Mouse (Mus musculus) stomach, embryonic 15.5 days (tissue): ENCODE results near the gene Fmo6. TPM values are rescaled to one million over a fixed set of nuclear protein-coding genes. Genes with fewer than 3 reads are reported as not detected.

ENCODE experiments used
- ATAC-seq: fragments of 200-750 bp; cut with Nextera tagmentation; 2 replicates; pipeline ENCODE4 v1.8.0; 2017; ENCODE audit warnings: low read depth, moderate number of reproducible peaks, moderate TSS enrichment; ENCODE audit not compliant: insufficient read depth, low FRiP score
- H3K27ac ChIP-seq: fragments of 300-500 bp; sonication (generic); 2 replicates; pipeline ENCODE4 v1.5.1; 2015; ENCODE audit warnings: mild to moderate bottlenecking, inconsistent platforms
- H3K27me3 ChIP-seq: fragments of 300-500 bp; sonication (generic); replicated peaks from 2 replicates; pipeline ENCODE4 v1.6.1; 2015; ENCODE audit warnings: inconsistent platforms
- H3K36me3 ChIP-seq: fragments of 300-500 bp; sonication (generic); 2 replicates; pipeline ENCODE4 v1.6.1; 2015; ENCODE audit warnings: inconsistent platforms
- H3K4me1 ChIP-seq: fragments of 300-500 bp; sonication (generic); 2 replicates; pipeline ENCODE4 v1.6.1; 2015; ENCODE audit warnings: inconsistent platforms
- H3K4me2 ChIP-seq: fragments of 300-500 bp; sonication (generic); 2 replicates; pipeline ENCODE4 v1.6.1; 2015; ENCODE audit warnings: mild to moderate bottlenecking, inconsistent platforms
- H3K4me3 ChIP-seq: fragments of 300-500 bp; sonication (generic); replicated peaks from 2 replicates; pipeline ENCODE4 v1.5.1; 2015; ENCODE audit warnings: inconsistent platforms
- H3K9ac ChIP-seq: fragments of 300-500 bp; sonication (generic); 2 replicates; pipeline ENCODE4 v1.6.1; 2015; ENCODE audit warnings: inconsistent platforms
- H3K9me3 ChIP-seq: fragments of 300-500 bp; sonication (generic); 2 replicates; pipeline ENCODE4 v1.6.1; 2016; ENCODE audit warnings: inconsistent platforms
- WGBS: fragments of 180-500 bp; shearing (Covaris S2); methylation state at CpG from one replicate; pipeline ENCODE4 v1.1.7; 2015; 5-methylcytosine and 5-hydroxymethylcytosine counted together
- polyA plus RNA-seq: library from polyadenylated mRNA; unstranded; fragments of >200 nt; fragmentation: Nextera tagmentation; extraction: Ambion mirVana; gene quantifications from 2 replicates; pipeline ENCODE4 v1.2.1, GENCODE M21; 2015

The Fmo6 gene
- polyA plus RNA-seq, 1 experiment from 2014 or later: 0.10 TPM

- ATAC-seq: no peak
- peak overlapping the region; percentile 61; the same call in 1 of the 2 replicates for H3K27ac ChIP-seq
Measured at GRCm38 (mm10) chr1:162937970-162938695, 818 bp upstream of the Fmo6 start.

GRCm38 (mm10) chr1:162934374-162935012 is 2.8 kb downstream of the Fmo6 start:
- Histone ChIP-seq H3K9me3 (no peaks in the 10 kb centered on the region), H3K27me3 (no peaks in the 10 kb centered on the region), H3K9ac (no peak overlapping the region), H3K4me1 (no peaks in the 10 kb centered on the region), H3K4me3 (no peak overlapping the region), H3K36me3 (no peaks in the 10 kb centered on the region), H3K4me2 (no peak overlapping the region), H3K27ac (no peak overlapping the region)
- WGBS: 70% methylated on average over 4 of the region's 4 CpGs
- ATAC-seq: no peak

More at GRCm38 (mm10) chr1:162937970-162938695, 818 bp upstream of the Fmo6 start:
- Histone ChIP-seq H3K4me1 (no peaks in the 10 kb centered on the region), H3K36me3 (no peaks in the 10 kb centered on the region), H3K9me3 (no peaks in the 10 kb centered on the region), H3K4me3 (no peak overlapping the region), H3K4me2 (no peak overlapping the region), H3K9ac (no peak overlapping the region), H3K27me3 (no peaks in the 10 kb centered on the region)
- 69% methylated on average over 5 of the region's 5 CpGs for WGBS

- Histone ChIP-seq H3K4me2 (no peak overlapping the region), H3K27ac (no peak overlapping the region), H3K27me3 (no peaks in the 10 kb centered on the region), H3K4me3 (no peak overlapping the region), H3K9ac (no peak overlapping the region), H3K9me3 (no peaks in the 10 kb centered on the region), H3K36me3 (no peaks in the 10 kb centered on the region), H3K4me1 (no peaks in the 10 kb centered on the region)
- no peak for ATAC-seq
- WGBS: 67% methylated on average over 4 of the region's 4 CpGs
Measured at GRCm38 (mm10) chr1:162932386-162932785, 4.9 kb downstream of the Fmo6 start.

GRCm38 (mm10) chr1:162931880-162932279 is 5.4 kb downstream of the Fmo6 start:
- no peaks in the 10 kb centered on the region for H3K27me3 ChIP-seq
- no peak overlapping the region for H3K4me3 ChIP-seq
- WGBS: 63% methylated on average over 5 of the region's 5 CpGs
- no peak overlapping the region for H3K4me2 ChIP-seq
- no peak for ATAC-seq
- H3K9ac ChIP-seq: no peak overlapping the region
- no peaks in the 10 kb centered on the region for H3K4me1 ChIP-seq
- H3K9me3 ChIP-seq: no peaks in the 10 kb centered on the region
- no peak overlapping the region for H3K27ac ChIP-seq
- H3K36me3 ChIP-seq: no peaks in the 10 kb centered on the region

- ATAC-seq: no peak
- Histone ChIP-seq H3K4me2 (no peak overlapping the region), H3K27ac (no peak overlapping the region), H3K27me3 (no peaks in the 10 kb centered on the region), H3K4me1 (no peaks in the 10 kb centered on the region), H3K4me3 (no peak overlapping the region), H3K9me3 (no peaks in the 10 kb centered on the region), H3K9ac (no peak overlapping the region), H3K36me3 (no peaks in the 10 kb centered on the region)
- WGBS: 58% methylated on average over 4 of the region's 4 CpGs
Measured at GRCm38 (mm10) chr1:162931310-162931875, 5.9 kb downstream of the Fmo6 start.

- Histone ChIP-seq H3K27me3 (no peaks in the 10 kb centered on the region), H3K36me3 (no peaks in the 10 kb centered on the region), H3K4me2 (no peak overlapping the region), H3K9ac (no peak overlapping the region), H3K4me3 (no peak overlapping the region), H3K9me3 (no peaks in the 10 kb centered on the region), H3K27ac (no peak overlapping the region), H3K4me1 (no peaks in the 10 kb centered on the region)
- 55% methylated on average over 2 of the region's 2 CpGs for WGBS
- ATAC-seq: no peak
Measured at GRCm38 (mm10) chr1:162930631-162931030, 6.7 kb downstream of the Fmo6 start.

GRCm38 (mm10) chr1:162929146-162929545 is 8.2 kb downstream of the Fmo6 start:
- Histone ChIP-seq H3K4me2 (no peak overlapping the region), H3K4me1 (no peaks in the 10 kb centered on the region), H3K27me3 (no peaks in the 10 kb centered on the region), H3K4me3 (no peak overlapping the region), H3K27ac (no peak overlapping the region), H3K9ac (no peak overlapping the region), H3K9me3 (no peaks in the 10 kb centered on the region), H3K36me3 (no peaks in the 10 kb centered on the region)
- 77% methylated on average over 3 of the region's 3 CpGs for WGBS
- no peak for ATAC-seq

GRCm38 (mm10) chr1:162925121-162925520 is 12.2 kb downstream of the Fmo6 start:
- Histone ChIP-seq H3K27ac (no peak overlapping the region), H3K4me2 (no peak overlapping the region), H3K27me3 (no peaks in the 10 kb centered on the region), H3K4me1 (no peaks in the 10 kb centered on the region), H3K36me3 (no peaks in the 10 kb centered on the region), H3K9me3 (no peaks in the 10 kb centered on the region), H3K9ac (no peak overlapping the region), H3K4me3 (no peak overlapping the region)
- 75% methylated on average over 1 of the region's 1 CpGs for WGBS
- ATAC-seq: no peak

- Histone ChIP-seq H3K36me3 (no peaks in the 10 kb centered on the region), H3K4me1 (no peaks in the 10 kb centered on the region), H3K9me3 (no peaks in the 10 kb centered on the region), H3K27ac (no peak overlapping the region), H3K4me3 (no peak overlapping the region), H3K27me3 (no peaks in the 10 kb centered on the region), H3K9ac (no peak overlapping the region), H3K4me2 (no peak overlapping the region)
- 63% methylated on average over 8 of the region's 8 CpGs for WGBS
- ATAC-seq: no peak
Measured at GRCm38 (mm10) chr1:162916661-162917060, 20.7 kb downstream of the Fmo6 start.

GRCm38 (mm10) chr1:162914932-162915556 is 22.3 kb downstream of the Fmo6 start:
- Histone ChIP-seq H3K9me3 (no peaks in the 10 kb centered on the region), H3K36me3 (no peaks in the 10 kb centered on the region)
- ATAC-seq: no peak

GRCm38 (mm10) chr1:162912085-162912484 is 25.2 kb downstream of the Fmo6 start:
- H3K4me2 ChIP-seq: no peak overlapping the region
- no peak overlapping the region for H3K9ac ChIP-seq
- H3K36me3 ChIP-seq: no peaks in the 10 kb centered on the region
- H3K4me3 ChIP-seq: no peak overlapping the region
- no peak for ATAC-seq
- H3K27ac ChIP-seq: no peak overlapping the region
- no peaks in the 10 kb centered on the region for H3K27me3 ChIP-seq
- no peaks in the 10 kb centered on the region for H3K4me1 ChIP-seq
- H3K9me3 ChIP-seq: no peaks in the 10 kb centered on the region

More at GRCm38 (mm10) chr1:162914932-162915556, 22.3 kb downstream of the Fmo6 start:
- Histone ChIP-seq H3K4me3 (no peak overlapping the region), H3K27me3 (no peaks in the 10 kb centered on the region), H3K27ac (no peak overlapping the region), H3K4me1 (no peaks in the 10 kb centered on the region), H3K4me2 (no peak overlapping the region), H3K9ac (no peak overlapping the region)
- 67% methylated on average over 4 of the region's 4 CpGs for WGBS

GRCm38 (mm10) chr1:162901879-162902278 is 35.4 kb downstream of the Fmo6 start:
- no peak overlapping the region for H3K4me2 ChIP-seq
- H3K9ac ChIP-seq: no peak overlapping the region
- no peaks in the 10 kb centered on the region for H3K36me3 ChIP-seq
- H3K27ac ChIP-seq: no peak overlapping the region
- no peaks in the 10 kb centered on the region for H3K27me3 ChIP-seq
- no peaks in the 10 kb centered on the region for H3K4me1 ChIP-seq
- no peak overlapping the region for H3K4me3 ChIP-seq
- WGBS: 74% methylated on average over 4 of the region's 4 CpGs
- H3K9me3 ChIP-seq: no peaks in the 10 kb centered on the region
- ATAC-seq: no peak
